Mouse (Mus musculus) stomach, embryonic 14.5 days (tissue): ENCODE measurements around the gene Mroh2a. TPM values are rescaled to one million over a fixed set of nuclear protein-coding genes. Genes with fewer than 3 reads are reported as not detected.

Source experiments
- ATAC-seq: fragments of 200-750 bp; cut with Nextera tagmentation; 2 replicates; pipeline ENCODE4 v1.8.0; 2017; ENCODE audit warnings: low read depth, moderate TSS enrichment; ENCODE audit not compliant: insufficient number of reproducible peaks, insufficient read depth, low FRiP score
- H3K27ac ChIP-seq: fragments of 300-500 bp; sonication (generic); 2 replicates; pipeline ENCODE4 v1.5.1; 2014; ENCODE audit warnings: mild to moderate bottlenecking, low read length, moderate library complexity, mixed read lengths
- H3K27me3 ChIP-seq: fragments of 300-500 bp; sonication (generic); 2 replicates; pipeline ENCODE4 v1.6.1; 2014; ENCODE audit warnings: low read length, control low read depth, mixed read lengths; ENCODE audit not compliant: control insufficient read depth, insufficient read depth
- H3K36me3 ChIP-seq: fragments of 300-500 bp; sonication (generic); 2 replicates; pipeline ENCODE4 v1.6.1; 2014; ENCODE audit warnings: mild to moderate bottlenecking, control low read depth, low read length, moderate library complexity, mixed read lengths; ENCODE audit not compliant: control insufficient read depth, insufficient read depth
- H3K4me1 ChIP-seq: fragments of 300-500 bp; sonication (generic); 2 replicates; pipeline ENCODE4 v1.6.1; 2014; ENCODE audit warnings: low read length, control low read depth, mixed read lengths; ENCODE audit not compliant: control insufficient read depth, insufficient read depth
- H3K4me2 ChIP-seq: fragments of 300-500 bp; sonication (generic); replicated peaks from 2 replicates; pipeline ENCODE4 v1.6.1; 2014; ENCODE audit warnings: low read depth, low read length, control low read depth
- H3K4me3 ChIP-seq: fragments of 300-500 bp; sonication (generic); 2 replicates; pipeline ENCODE4 v1.5.1; 2014; ENCODE audit warnings: low read depth, low read length, control low read depth
- H3K9ac ChIP-seq: fragments of 300-500 bp; sonication (generic); replicated peaks from 2 replicates; pipeline ENCODE4 v1.6.1; 2014; ENCODE audit warnings: low read depth, mild to moderate bottlenecking, control low read depth, low read length, moderate library complexity, mixed read lengths
- H3K9me3 ChIP-seq: fragments of 300-500 bp; sonication (generic); 2 replicates; pipeline ENCODE4 v1.6.1; 2016; ENCODE audit warnings: low read depth, low read length, control low read depth; ENCODE audit not compliant: control insufficient read depth
- WGBS: fragments of 180-500 bp; shearing (Covaris S2); extraction: QIAGEN DNeasy Blood & Tissue Kit; methylation state at CpG from one replicate; pipeline ENCODE4 v1.1.7; 2014; 5-methylcytosine and 5-hydroxymethylcytosine counted together
- polyA plus RNA-seq: library from polyadenylated mRNA; unstranded; fragments of >200 nt; fragmentation: Nextera tagmentation; extraction: Ambion mirVana; gene quantifications from 2 replicates; pipeline ENCODE4 v1.2.1, GENCODE M21; 2014

Mroh2a gene
- polyA plus RNA-seq, 1 experiment from 2014 or later = 1.9 TPM

DNA sequence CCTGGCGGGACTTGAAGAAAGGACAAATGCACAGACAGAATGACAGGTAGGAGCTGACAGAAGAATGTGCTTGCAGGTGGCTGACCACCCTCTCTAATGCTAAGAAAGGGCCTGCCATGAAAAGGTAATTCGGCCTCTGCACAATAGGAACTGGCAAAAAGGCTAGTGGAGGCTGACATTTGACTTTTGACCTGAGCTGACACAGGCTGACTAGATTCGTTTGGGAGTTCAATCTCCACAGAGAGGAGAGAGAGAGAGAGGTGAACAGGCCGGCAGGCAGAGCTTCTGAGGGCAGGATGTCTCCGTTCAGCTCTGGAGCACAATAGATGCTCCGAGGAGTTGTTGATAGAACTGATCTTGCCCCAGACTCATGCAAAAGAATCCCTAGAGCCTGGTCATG lies 19.6 kb downstream of the Mroh2a start:
- Histone ChIP-seq H3K4me2 (no peak overlapping the region), H3K36me3 (no peaks in the 10 kb centered on the region), H3K27me3 (no peaks in the 10 kb centered on the region), H3K27ac (no peak overlapping the region), H3K9me3 (peaks cover 85% of the 10 kb centered on the region), H3K4me3 (no peak overlapping the region), H3K9ac (no peak overlapping the region), H3K4me1 (no peaks in the 10 kb centered on the region)
- no peak for ATAC-seq
- WGBS = 45% methylated on average over 6 of the region's 6 CpGs

DNA sequence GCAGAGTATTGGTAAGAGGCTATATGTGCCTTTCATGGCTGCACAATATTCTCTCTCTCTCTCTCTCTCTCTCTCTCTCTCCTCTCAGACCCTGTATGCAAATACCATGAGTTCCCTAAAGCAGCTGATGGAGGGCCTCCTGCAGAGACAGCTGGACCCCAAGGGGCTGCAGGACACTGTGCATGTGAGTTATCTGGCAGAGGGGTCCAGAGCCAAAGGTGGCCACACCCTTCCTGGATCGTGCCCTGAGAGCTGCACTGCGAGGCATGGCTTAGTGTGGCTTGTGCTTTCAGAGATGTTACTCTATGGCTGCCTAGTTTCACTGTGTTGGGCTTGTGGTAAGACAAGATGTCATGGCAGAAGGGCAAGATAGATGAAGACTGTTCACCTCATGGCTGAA lies 20.9 kb downstream of the Mroh2a start:
- Histone ChIP-seq H3K4me1 (no peaks in the 10 kb centered on the region), H3K4me3 (no peak overlapping the region), H3K27me3 (no peaks in the 10 kb centered on the region), H3K4me2 (no peak overlapping the region), H3K9me3 (peaks cover 84% of the 10 kb centered on the region), H3K27ac (no peak overlapping the region), H3K36me3 (no peaks in the 10 kb centered on the region), H3K9ac (no peak overlapping the region)
- ATAC-seq = no peak
- 47% methylated on average over 2 of the region's 2 CpGs for WGBS

DNA sequence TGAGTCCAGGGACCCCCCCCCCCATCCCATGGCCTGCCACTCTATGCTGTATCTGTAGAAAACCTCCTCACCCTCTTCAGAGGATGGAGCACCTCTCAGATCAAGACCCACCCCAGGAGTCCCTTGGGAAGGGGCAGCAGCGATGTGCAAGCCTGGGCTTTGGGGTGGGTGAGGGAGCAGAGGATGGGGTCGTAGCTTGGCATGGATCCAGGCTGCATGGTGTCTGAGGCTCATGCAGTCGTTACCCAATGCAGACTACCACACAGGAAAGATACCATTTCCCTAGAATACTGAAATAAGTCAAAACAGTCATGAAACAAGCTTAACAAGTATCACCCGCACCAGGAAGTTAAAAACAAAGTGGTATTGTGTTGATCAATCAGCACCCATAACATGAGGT lies 21.9 kb downstream of the Mroh2a start:
- 70% methylated on average over 4 of the region's 4 CpGs for WGBS
- Histone ChIP-seq H3K4me3 (no peak overlapping the region), H3K4me2 (no peak overlapping the region), H3K27ac (no peak overlapping the region), H3K36me3 (no peaks in the 10 kb centered on the region), H3K9me3 (peaks cover 84% of the 10 kb centered on the region), H3K4me1 (no peaks in the 10 kb centered on the region), H3K9ac (no peak overlapping the region), H3K27me3 (no peaks in the 10 kb centered on the region)
- ATAC-seq = no peak

DNA sequence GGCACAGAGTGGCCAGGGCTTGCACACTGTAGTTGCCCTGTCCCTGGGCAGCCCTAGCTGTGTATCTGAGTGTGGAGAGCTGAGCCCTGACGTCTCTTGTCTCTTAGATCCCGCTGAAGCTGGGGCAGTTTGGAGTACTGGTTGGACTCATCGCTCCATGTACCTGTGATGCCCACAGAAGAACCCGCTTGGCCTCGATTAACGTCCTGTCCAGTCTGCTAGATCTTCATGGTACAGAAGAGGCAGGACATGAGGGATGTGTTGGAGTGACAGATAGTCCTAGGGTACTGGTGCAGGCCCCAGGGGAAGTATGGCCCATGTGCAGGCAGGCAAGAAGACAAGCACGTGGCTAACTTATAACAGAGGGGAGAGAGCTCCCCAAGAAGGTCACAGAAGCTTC lies 22.8 kb downstream of the Mroh2a start:
- no peak overlapping the region for H3K4me2 ChIP-seq
- no peak; the same call in 1 of the 2 replicates for ATAC-seq
- H3K9me3 ChIP-seq = peaks cover 78% of the 10 kb centered on the region
- H3K9ac ChIP-seq = no peak overlapping the region
- H3K36me3 ChIP-seq = no peaks in the 10 kb centered on the region
- H3K4me3 ChIP-seq = no peak overlapping the region
- no peak overlapping the region for H3K27ac ChIP-seq
- 78% methylated on average over 7 of the region's 7 CpGs for WGBS
- H3K4me1 ChIP-seq = no peaks in the 10 kb centered on the region
- no peaks in the 10 kb centered on the region for H3K27me3 ChIP-seq

DNA sequence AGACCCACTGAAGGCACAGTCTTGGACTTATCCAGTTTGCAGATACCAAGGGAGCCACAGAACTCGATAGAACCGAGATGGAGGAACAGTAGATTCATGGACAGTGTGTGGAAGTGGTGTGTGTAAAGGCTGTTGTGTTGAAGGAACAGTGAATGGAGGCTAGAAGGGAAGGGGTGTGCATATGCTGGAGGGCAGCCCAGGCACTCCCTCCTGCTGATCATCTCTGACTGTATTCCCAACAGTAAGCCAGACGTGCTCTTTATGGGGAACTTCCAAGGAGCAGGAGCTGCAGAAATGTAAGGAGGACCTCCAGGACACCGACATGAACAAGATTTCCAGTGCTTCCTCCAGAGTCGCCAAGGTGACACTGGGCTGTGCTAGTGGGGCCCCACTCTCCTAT lies 23.2 kb downstream of the Mroh2a start:
- peaks cover 78% of the 10 kb centered on the region for H3K9me3 ChIP-seq
- ATAC-seq = no peak

DNA sequence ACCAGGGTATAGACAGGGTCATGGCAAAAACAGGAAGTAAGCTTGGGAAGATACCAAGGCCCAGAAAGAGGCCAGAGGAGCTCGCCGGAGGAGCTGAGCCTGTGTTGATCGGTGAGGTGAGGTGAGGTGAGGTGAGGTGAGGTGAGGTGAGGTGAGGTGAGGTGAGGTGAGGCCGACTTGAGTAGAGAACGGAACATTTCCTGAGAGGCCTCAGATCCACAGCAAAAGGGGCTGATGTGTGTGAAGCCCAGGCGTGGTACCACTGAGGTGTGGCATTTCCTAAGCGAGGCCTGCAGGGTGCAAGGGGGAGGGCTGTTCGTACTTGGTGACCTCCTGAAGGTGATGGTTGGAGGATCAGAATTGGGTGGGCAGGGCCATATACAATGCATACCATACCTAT lies 26.3 kb downstream of the Mroh2a start:
- ATAC-seq = no peak
- Histone ChIP-seq H3K4me1 (no peaks in the 10 kb centered on the region), H3K9ac (no peak overlapping the region), H3K4me2 (no peak overlapping the region), H3K4me3 (no peak overlapping the region), H3K27ac (no peak overlapping the region), H3K36me3 (no peaks in the 10 kb centered on the region), H3K27me3 (no peaks in the 10 kb centered on the region), H3K9me3 (peaks cover 64% of the 10 kb centered on the region)
- 72% methylated on average over 8 of the region's 8 CpGs for WGBS

More for the DNA sequence above, 23.2 kb downstream of the Mroh2a start:
- Histone ChIP-seq H3K9ac (no peak overlapping the region), H3K4me3 (no peak overlapping the region), H3K36me3 (no peaks in the 10 kb centered on the region), H3K4me2 (no peak overlapping the region), H3K27ac (no peak overlapping the region), H3K27me3 (no peaks in the 10 kb centered on the region), H3K4me1 (no peaks in the 10 kb centered on the region)
- 81% methylated on average over 5 of the region's 5 CpGs for WGBS

DNA sequence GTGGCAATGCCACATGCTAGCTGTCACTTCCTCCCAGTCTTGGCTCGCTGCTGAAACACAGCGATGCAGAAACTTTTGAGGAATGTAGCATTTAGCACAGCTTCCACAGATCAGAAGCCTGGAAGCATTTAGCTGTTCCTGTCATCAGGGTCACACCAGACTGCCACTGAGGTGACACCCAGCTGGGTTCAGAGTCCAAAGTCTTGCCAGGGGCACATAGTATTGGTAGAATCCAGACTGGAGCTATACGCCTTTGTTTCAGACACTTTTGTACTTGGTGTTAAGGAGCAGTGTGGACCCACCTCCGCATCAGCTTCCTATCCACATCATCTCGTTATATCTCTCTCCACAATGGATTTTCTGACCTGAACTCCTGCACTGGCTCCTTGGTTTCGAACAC lies 26.8 kb downstream of the Mroh2a start:
- no peak overlapping the region for H3K9ac ChIP-seq
- no peak for ATAC-seq
- 74% methylated on average over 6 of the region's 6 CpGs for WGBS
- peaks cover 60% of the 10 kb centered on the region for H3K9me3 ChIP-seq
- H3K4me1 ChIP-seq = no peaks in the 10 kb centered on the region
- no peak overlapping the region for H3K4me2 ChIP-seq
- no peak overlapping the region for H3K4me3 ChIP-seq
- no peaks in the 10 kb centered on the region for H3K36me3 ChIP-seq
- no peaks in the 10 kb centered on the region for H3K27me3 ChIP-seq
- H3K27ac ChIP-seq = no peak overlapping the region

DNA sequence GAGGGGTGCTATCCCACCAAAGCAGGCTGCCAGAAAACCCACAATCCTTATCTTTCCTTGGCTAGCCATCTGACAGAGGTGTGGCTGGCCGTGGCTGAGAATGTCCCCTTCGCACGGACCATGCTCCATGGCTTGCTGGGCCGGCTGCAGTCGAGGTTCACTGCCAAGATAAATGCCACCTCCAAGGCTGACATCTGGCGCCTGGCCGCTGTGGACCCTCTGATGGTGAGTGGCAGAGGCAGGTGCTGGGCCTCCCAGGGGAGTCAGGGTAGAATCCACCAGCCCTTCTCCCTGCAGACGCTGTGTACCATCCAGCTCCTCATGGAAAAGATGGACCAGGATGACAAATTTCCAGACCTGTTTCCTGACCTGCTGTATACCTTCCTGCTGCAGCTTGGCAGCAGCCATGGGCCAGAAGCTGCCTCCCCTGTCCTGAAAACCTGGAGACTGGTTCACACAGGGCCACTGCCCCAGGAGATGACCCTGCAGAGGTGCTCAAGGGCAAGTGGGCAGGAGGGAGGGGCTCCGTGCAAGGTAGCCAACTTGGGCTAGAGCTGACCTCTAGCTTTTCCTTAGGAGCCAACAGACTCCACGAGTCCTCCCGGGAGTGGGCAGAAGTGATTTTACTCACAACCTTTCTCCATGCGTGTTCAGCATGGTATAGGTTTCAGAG lies 28.1 kb downstream of the Mroh2a start:
- no peaks in the 10 kb centered on the region; the same call in 1 of the 2 replicates for H3K4me1 ChIP-seq
- H3K9me3 ChIP-seq = peaks cover 47% of the 10 kb centered on the region
- no peak overlapping the region for H3K4me3 ChIP-seq
- no peak overlapping the region for H3K4me2 ChIP-seq
- H3K9ac ChIP-seq = no peak overlapping the region
- no peaks in the 10 kb centered on the region for H3K27me3 ChIP-seq
- H3K36me3 ChIP-seq = 0 out of 2 replicates have a peak, but pooled peaks cover 2% of the 10 kb centered on the region
- H3K27ac ChIP-seq = no peak overlapping the region
- ATAC-seq = no peak
- 87% methylated on average over 12 of the region's 12 CpGs for WGBS

DNA sequence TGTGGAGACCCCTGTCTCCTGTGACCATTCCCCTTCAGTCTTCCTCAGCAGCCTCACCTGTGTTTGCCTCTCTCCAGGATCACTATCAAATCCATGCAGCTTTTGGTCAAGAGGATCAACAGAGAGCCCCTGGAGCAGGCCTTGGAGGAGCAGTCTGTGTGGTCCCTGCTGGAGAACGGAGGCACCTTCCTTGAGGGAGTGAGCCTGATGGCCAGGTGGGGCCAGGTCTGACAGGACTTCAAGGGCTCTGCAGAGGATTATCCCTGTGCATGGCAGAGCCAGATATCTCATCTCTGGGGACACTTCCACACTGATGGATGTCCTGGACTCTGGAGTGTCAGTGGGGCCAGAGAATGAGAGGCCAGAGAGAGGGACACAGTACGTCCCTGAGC lies 28.7 kb downstream of the Mroh2a start:
- no peak for ATAC-seq

More for the DNA sequence above, 28.7 kb downstream of the Mroh2a start:
- 0 out of 2 replicates have a peak, but pooled peaks cover 7% of the 10 kb centered on the region for H3K36me3 ChIP-seq
- 61% methylated on average over 2 of the region's 2 CpGs for WGBS
- no peaks in the 10 kb centered on the region; the same call in 1 of the 2 replicates for H3K4me1 ChIP-seq
- no peak overlapping the region for H3K27ac ChIP-seq
- H3K9me3 ChIP-seq = peaks cover 42% of the 10 kb centered on the region
- H3K27me3 ChIP-seq = no peaks in the 10 kb centered on the region
- no peak overlapping the region for H3K4me2 ChIP-seq
- no peak overlapping the region for H3K9ac ChIP-seq
- no peak overlapping the region for H3K4me3 ChIP-seq
